Mouse (Mus musculus) hindbrain, embryonic 15.5 days (tissue): ENCODE measurements at regions not wholly inside any gene's neighbourhood (a gene's known extent, or its start where the extent isn't known, plus 50 kb on each side); places are given as distances from the start of the nearest gene placed in this dataset.

ENCODE experiments used
- ATAC-seq: fragments of 200-750 bp; cut with Nextera tagmentation; 2 replicates; pipeline ENCODE4 v1.8.0; 2017; ENCODE audit warnings: low read depth, moderate number of reproducible peaks, moderate TSS enrichment; ENCODE audit not compliant: low FRiP score
- H3K27ac ChIP-seq: fragments of 300-500 bp; sonication (generic); replicated peaks from 2 replicates; pipeline ENCODE4 v1.5.1; 2015; ENCODE audit warnings: mild to moderate bottlenecking, inconsistent platforms
- H3K27me3 ChIP-seq: fragments of 300-500 bp; sonication (generic); 2 replicates; pipeline ENCODE4 v1.6.1; 2015; ENCODE audit warnings: control low read depth, inconsistent platforms
- H3K36me3 ChIP-seq: fragments of 300-500 bp; sonication (generic); 2 replicates; pipeline ENCODE4 v1.6.1; 2015; ENCODE audit warnings: control low read depth, inconsistent platforms
- H3K4me1 ChIP-seq: fragments of 300-500 bp; sonication (generic); replicated peaks from 2 replicates; pipeline ENCODE4 v1.6.1; 2015; ENCODE audit warnings: control low read depth, inconsistent platforms
- H3K4me2 ChIP-seq: fragments of 300-500 bp; sonication (generic); 2 replicates; pipeline ENCODE4 v1.6.1; 2015; ENCODE audit warnings: moderate library complexity, mild to moderate bottlenecking, inconsistent platforms
- H3K4me3 ChIP-seq: fragments of 300-500 bp; sonication (generic); 2 replicates; pipeline ENCODE4 v1.5.1; 2015; ENCODE audit warnings: mild to moderate bottlenecking, inconsistent platforms
- H3K9ac ChIP-seq: fragments of 300-500 bp; sonication (generic); 2 replicates; pipeline ENCODE4 v1.6.1; 2015; ENCODE audit warnings: inconsistent platforms
- H3K9me3 ChIP-seq: fragments of 300-500 bp; sonication (generic); 2 replicates; pipeline ENCODE4 v1.6.1; 2016; ENCODE audit warnings: control low read depth, inconsistent platforms
- WGBS: fragments of 180-500 bp; shearing (Covaris S2); methylation state at CpG from one replicate; pipeline ENCODE4 v1.1.7; 2015; 5-methylcytosine and 5-hydroxymethylcytosine counted together

GRCm38 (mm10) chr16:85259838-85260237 is 86.3 kb upstream of the App start:
- no peaks in the 10 kb centered on the region for H3K4me1 ChIP-seq
- H3K9ac ChIP-seq: no peak overlapping the region
- WGBS: 74% methylated on average over 4 of the region's 4 CpGs
- no peaks in the 10 kb centered on the region for H3K27me3 ChIP-seq
- no peaks in the 10 kb centered on the region for H3K36me3 ChIP-seq
- no peak overlapping the region for H3K27ac ChIP-seq
- no peak overlapping the region for H3K4me2 ChIP-seq
- no peak overlapping the region for H3K4me3 ChIP-seq
- no peak for ATAC-seq
- H3K9me3 ChIP-seq: no peaks in the 10 kb centered on the region

GRCm38 (mm10) chr16:85247301-85247700 is 73.7 kb upstream of the App start:
- WGBS: 75% methylated on average over 1 of the region's 1 CpGs
- Histone ChIP-seq H3K9ac (no peak overlapping the region), H3K27me3 (no peaks in the 10 kb centered on the region), H3K4me1 (no peaks in the 10 kb centered on the region), H3K4me2 (no peak overlapping the region), H3K27ac (no peak overlapping the region), H3K4me3 (no peak overlapping the region), H3K36me3 (no peaks in the 10 kb centered on the region), H3K9me3 (no peaks in the 10 kb centered on the region)
- no peak for ATAC-seq

- Histone ChIP-seq H3K4me3 (no peak overlapping the region), H3K27me3 (no peaks in the 10 kb centered on the region), H3K9me3 (no peaks in the 10 kb centered on the region), H3K4me2 (no peak overlapping the region), H3K27ac (no peak overlapping the region), H3K36me3 (no peaks in the 10 kb centered on the region), H3K9ac (no peak overlapping the region), H3K4me1 (no peaks in the 10 kb centered on the region)
- 100% methylated on average over 1 of the region's 1 CpGs for WGBS
- no peak for ATAC-seq
Observed at GRCm38 (mm10) chr16:85233037-85233436, 59.5 kb upstream of the App start.

GRCm38 (mm10) chr16:85231908-85232467 is 58.4 kb upstream of the App start:
- WGBS: 67% methylated on average over 6 of the region's 6 CpGs
- no peak overlapping the region for H3K4me3 ChIP-seq
- H3K4me2 ChIP-seq: no peak overlapping the region
- H3K9me3 ChIP-seq: no peaks in the 10 kb centered on the region
- no peaks in the 10 kb centered on the region for H3K36me3 ChIP-seq
- H3K4me1 ChIP-seq: no peaks in the 10 kb centered on the region
- H3K27ac ChIP-seq: no peak overlapping the region
- H3K9ac ChIP-seq: no peak overlapping the region
- no peaks in the 10 kb centered on the region for H3K27me3 ChIP-seq
- no peak for ATAC-seq

- Histone ChIP-seq H3K27ac (no peak overlapping the region), H3K9me3 (no peaks in the 10 kb centered on the region), H3K36me3 (no peaks in the 10 kb centered on the region), H3K4me2 (no peak overlapping the region), H3K4me1 (no peaks in the 10 kb centered on the region), H3K9ac (no peak overlapping the region), H3K27me3 (no peaks in the 10 kb centered on the region), H3K4me3 (no peak overlapping the region)
- 63% methylated on average over 2 of the region's 2 CpGs for WGBS
- ATAC-seq: no peak
Observed at GRCm38 (mm10) chr16:85231330-85231729, 57.8 kb upstream of the App start.

GRCm38 (mm10) chr16:85224325-85224724 is 50.8 kb upstream of the App start:
- ATAC-seq: no peak

More at GRCm38 (mm10) chr16:85224325-85224724, 50.8 kb upstream of the App start:
- 85% methylated on average over 2 of the region's 2 CpGs for WGBS
- H3K4me2 ChIP-seq: no peak overlapping the region
- H3K36me3 ChIP-seq: no peaks in the 10 kb centered on the region
- no peaks in the 10 kb centered on the region for H3K27me3 ChIP-seq
- H3K9me3 ChIP-seq: no peaks in the 10 kb centered on the region
- no peak overlapping the region for H3K27ac ChIP-seq
- no peak overlapping the region for H3K9ac ChIP-seq
- no peak overlapping the region for H3K4me3 ChIP-seq
- H3K4me1 ChIP-seq: no peaks in the 10 kb centered on the region
